Mouse (Mus musculus) layer of hippocampus, postnatal 10 days (tissue): Measurements from ENCODE around the gene Borcs6. TPM values are rescaled to one million over a fixed set of nuclear protein-coding genes. Genes with fewer than 3 reads are reported as not detected.

ENCODE experiments used
- DNase-seq, 2 experiments: peaks; one replicate each; pipeline ENCODE4 v3.0.0; 2021; ENCODE audit warnings: low spot score in 2 of 2
- total RNA-seq, 2 experiments: library from RNA; stranded (reverse); gene quantifications; 2 replicates each; pipeline ENCODE4 v1.2.3; 2021

Gene Borcs6
- total RNA-seq, 2 experiments from 2014 or later = 24.2 to 24.9 TPM

GRCm38 (mm10) chr11:69067601-69068000 is 8.1 kb downstream of the Borcs6 start:
- DNase-seq = no peak

GRCm38 (mm10) chr11:69070093-69070492 is 10.6 kb downstream of the Borcs6 start:
- DNase-seq = no peak

GRCm38 (mm10) chr11:69070590-69071222 is 11.2 kb downstream of the Borcs6 start, which contains the start of gene Tmem107:
TSS of gene Tmem107 (plus strand) at chr11:69070806.
- peak; percentile 88 to 92 for DNase-seq

GRCm38 (mm10) chr11:69071262-69071661 is 11.7 kb downstream of the Borcs6 start:
- no peak for DNase-seq

GRCm38 (mm10) chr11:69072234-69072633 is 12.7 kb downstream of the Borcs6 start:
- DNase-seq = no peak

- DNase-seq = no peak
Measured at GRCm38 (mm10) chr11:69072666-69073064, 13.1 kb downstream of the Borcs6 start.

- peak; percentile 77 to 83 for DNase-seq
Measured at GRCm38 (mm10) chr11:69073065-69073888, 13.8 kb downstream of the Borcs6 start.

- no peak for DNase-seq
Measured at GRCm38 (mm10) chr11:69073951-69074775, 14.6 kb downstream of the Borcs6 start.

GRCm38 (mm10) chr11:69074776-69075069 is 15.2 kb downstream of the Borcs6 start:
- no peak for DNase-seq

GRCm38 (mm10) chr11:69075764-69076479 is 16.4 kb downstream of the Borcs6 start:
- DNase-seq = no peak

GRCm38 (mm10) chr11:69076572-69076971 is 17.1 kb downstream of the Borcs6 start:
- DNase-seq = no peak

- DNase-seq = no peak
Measured at GRCm38 (mm10) chr11:69077316-69077715, 17.8 kb downstream of the Borcs6 start.

GRCm38 (mm10) chr11:69078041-69078440 is 18.5 kb downstream of the Borcs6 start:
- no peak for DNase-seq

GRCm38 (mm10) chr11:69078805-69079438 is 19.4 kb downstream of the Borcs6 start:
- DNase-seq = no peak

GRCm38 (mm10) chr11:69080102-69080854 is 20.8 kb downstream of the Borcs6 start:
- no peak for DNase-seq

GRCm38 (mm10) chr11:69080855-69081222 is 21.3 kb downstream of the Borcs6 start:
- no peak for DNase-seq

- no peak for DNase-seq
Measured at GRCm38 (mm10) chr11:69081613-69082012, 22.1 kb downstream of the Borcs6 start.

GRCm38 (mm10) chr11:69085608-69086007 is 26.1 kb downstream of the Borcs6 start:
- DNase-seq = no peak

- peak in 1 of 2 experiments; percentile 6 for DNase-seq
Measured at GRCm38 (mm10) chr11:69086390-69086789, 26.9 kb downstream of the Borcs6 start.

GRCm38 (mm10) chr11:69087082-69087481 is 27.6 kb downstream of the Borcs6 start:
- DNase-seq = peak in 1 of 2 experiments; percentile 14
